9 mouse cellular contexts compared by ENCODE assay signal in the genomic region with DNA sequence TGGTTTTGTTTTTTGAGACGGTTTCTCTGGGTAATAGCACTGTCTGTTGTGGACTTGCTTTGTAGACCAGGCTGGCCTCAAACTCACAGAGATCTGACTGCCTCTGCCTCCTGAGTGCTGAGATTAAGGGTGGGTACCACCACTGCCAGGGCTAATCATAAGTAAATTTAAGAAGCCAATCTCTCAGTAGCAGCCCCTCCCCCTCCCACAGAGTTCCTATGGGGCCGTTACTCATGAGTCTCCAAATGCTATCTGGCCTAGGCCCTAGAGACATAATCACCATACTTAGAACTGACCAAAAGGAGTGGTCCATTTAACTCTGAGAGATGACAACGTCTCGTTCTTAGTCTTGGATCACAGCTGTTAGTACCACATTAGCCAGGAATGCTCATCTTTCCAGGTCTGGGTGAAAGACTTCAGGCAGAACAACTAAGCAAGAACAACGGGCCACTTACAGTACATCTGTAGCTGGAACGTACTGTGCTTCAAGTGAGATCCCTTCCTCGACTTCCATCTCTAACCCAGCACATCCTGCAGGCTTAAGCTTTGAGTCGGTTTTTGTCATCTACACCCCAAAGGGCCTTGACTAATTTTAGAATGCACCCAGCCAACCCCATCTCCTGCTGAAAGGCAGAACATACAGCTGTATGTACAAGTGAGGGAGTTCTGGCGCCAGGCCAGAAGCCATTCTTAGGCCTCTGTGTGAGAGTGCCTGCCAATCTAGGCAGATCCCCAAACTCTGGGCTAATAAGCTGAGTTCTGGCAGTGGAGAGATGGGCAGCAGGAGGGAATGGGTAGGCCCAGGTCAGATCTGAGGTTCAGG.
A peak's percentile ranks its signal among the peaks of the same experiment; 100 is the strongest.
DNase-seq lines count a peak whose midpoint lies in the region; ATAC-seq and TF ChIP-seq lines count a peak whose summit lies in the region.
"Had no signal": no experiment of that assay in that cellular context is flagged by ENCODE, and none has a peak within 500 bp of the region (broad histone marks: within the 10 kb centered on the region; RNA-seq: fewer than 3 reads in every experiment).

No protein-coding gene starts in this region.

- no peak overlapping the region for H3K4me2 ChIP-seq in forebrain, embryonic 11.5 days (ENCODE audit: low read depth, low read length, severe bottlenecking)
- no peak overlapping the region for H3K4me2 ChIP-seq in neural tube, embryonic 14.5 days (ENCODE audit: low read depth, low read length)

- ATAC-seq in forebrain, embryonic 11.5 days (replicated peaks; ENCODE audit: low FRiP score) = 0 out of 2 replicates have a peak, but pooled peaks have one; percentile 33
- ATAC-seq in neural tube, embryonic 14.5 days (ENCODE audit: low read depth) = peak; percentile 77; the same call in 1 of the 2 replicates
- ATAC-seq in inflammation-experienced regulatory T-cells, adult 6 months = no peak

- DNase-seq in forebrain, embryonic 11.5 days (ENCODE audit: low spot score) = no peak
- DNase-seq in forebrain, embryonic 10.5 days (ENCODE audit: extremely low spot score, low spot score) = no peak
- DNase-seq in neural tube, embryonic 10.5 days (ENCODE audit: extremely low spot score, low spot score) = no peak
- DNase-seq in frontal cortex, adult 2 months (ENCODE audit: extremely low spot score in 1 of 2, low spot score in 1 of 2) = peak; percentile 12 to 50
- peak; percentile 26 to 53 for DNase-seq in left cerebral cortex, postnatal 25 days (ENCODE audit: low spot score in 2 of 2)

- H3K27me3 ChIP-seq in forebrain, embryonic 11.5 days (ENCODE audit: control insufficient read depth, insufficient read depth, low read length) = no peaks in the 10 kb centered on the region
- no peaks in the 10 kb centered on the region for H3K27me3 ChIP-seq in forebrain, embryonic 10.5 days (ENCODE audit: poor library complexity, severe bottlenecking)
- no peaks in the 10 kb centered on the region for H3K27me3 ChIP-seq in neural tube, embryonic 14.5 days (ENCODE audit: control insufficient read depth, insufficient read depth, low read length)
- H3K27me3 ChIP-seq in small intestine, adult 2 months (ENCODE audit: control insufficient read depth, insufficient read depth, low read length) = no peaks in the 10 kb centered on the region

- TF ChIP-seq CTCF in small intestine, adult 2 months (IDR thresholded peaks at IDR 0.05; ENCODE audit: extremely low read depth, insufficient read length, insufficient replicate concordance, low read depth, low read length) = no peak

- no peak overlapping the region for H3K27ac ChIP-seq in forebrain, embryonic 11.5 days (ENCODE audit: low read depth, low read length)
- H3K27ac ChIP-seq in forebrain, embryonic 10.5 days = no peak overlapping the region
- H3K27ac ChIP-seq in neural tube, embryonic 14.5 days (ENCODE audit: low read depth, low read length) = no peak overlapping the region
- 0 out of 2 replicates have a peak overlapping the region, but pooled peaks have one; percentile 7 for H3K27ac ChIP-seq in small intestine, adult 2 months (ENCODE audit: insufficient read depth, low read depth, low read length)
- H3K27ac ChIP-seq: liver, embryonic 14.5 days had no signal

- intact Hi-C loops in left cerebral cortex, postnatal 25 days (cut with DNase I) = loop anchor here (5.0 kb wide), 1 partner anchor 149 kb away; a partner anchor contains a TSS

- no peak overlapping the region for H3K9ac ChIP-seq in forebrain, embryonic 11.5 days (ENCODE audit: low read length)
- H3K9ac ChIP-seq in neural tube, embryonic 14.5 days (replicated peaks; ENCODE audit: low read depth, low read length) = no peak overlapping the region
- H3K9ac ChIP-seq: liver, embryonic 14.5 days had no signal

- H3K4me3 ChIP-seq in forebrain, embryonic 11.5 days (ENCODE audit: low read depth, low read length) = no peak overlapping the region
- no peak overlapping the region for H3K4me3 ChIP-seq in forebrain, embryonic 10.5 days
- no peak overlapping the region for H3K4me3 ChIP-seq in neural tube, embryonic 14.5 days (ENCODE audit: low read depth, low read length)
- no peak overlapping the region for H3K4me3 ChIP-seq in small intestine, adult 2 months (ENCODE audit: low read depth, low read length)

- TF ChIP-seq POLR2A in small intestine, adult 2 months (IDR thresholded peaks at IDR 0.05; ENCODE audit: low read depth, low read length) = no peak

- H3K9me3 ChIP-seq in forebrain, embryonic 11.5 days (ENCODE audit: control insufficient read depth, low read length) = no peaks in the 10 kb centered on the region
- no peaks in the 10 kb centered on the region for H3K9me3 ChIP-seq in forebrain, embryonic 10.5 days
- no peaks in the 10 kb centered on the region for H3K9me3 ChIP-seq in neural tube, embryonic 14.5 days (ENCODE audit: control insufficient read depth, low read length)

- no peaks in the 10 kb centered on the region for H3K36me3 ChIP-seq in forebrain, embryonic 11.5 days (ENCODE audit: control insufficient read depth, insufficient read depth, low read length)
- no peaks in the 10 kb centered on the region for H3K36me3 ChIP-seq in forebrain, embryonic 10.5 days (replicated peaks)
- no peaks in the 10 kb centered on the region for H3K36me3 ChIP-seq in neural tube, embryonic 14.5 days (ENCODE audit: control insufficient read depth, insufficient read depth, low read length)
- no peaks in the 10 kb centered on the region for H3K36me3 ChIP-seq in small intestine, adult 2 months (ENCODE audit: control insufficient read depth, insufficient read depth, low read length)

- no peaks in the 10 kb centered on the region for H3K4me1 ChIP-seq in forebrain, embryonic 11.5 days (replicated peaks; ENCODE audit: control insufficient read depth, insufficient read depth, low read length)
- H3K4me1 ChIP-seq in forebrain, embryonic 10.5 days = peaks cover 19% of the 10 kb centered on the region
- no peaks in the 10 kb centered on the region for H3K4me1 ChIP-seq in neural tube, embryonic 14.5 days (ENCODE audit: control insufficient read depth, insufficient read depth, low read length)
- peaks cover 19% of the 10 kb centered on the region for H3K4me1 ChIP-seq in small intestine, adult 2 months (ENCODE audit: control insufficient read depth, insufficient read depth, insufficient read length, low read length)

- 88% methylated on average over 9 of the region's 9 CpGs for WGBS in forebrain, embryonic 11.5 days
- WGBS in forebrain, embryonic 10.5 days = 90% methylated on average over 9 of the region's 9 CpGs
- 73% methylated on average over 9 of the region's 9 CpGs for WGBS in neural tube, embryonic 14.5 days
- 68% methylated on average over 9 of the region's 9 CpGs for WGBS in small intestine, adult 2 months

Comparison
In these comparisons a context has a peak if more than half of its experiments do, and no peak if none do; other contexts are left out.
1. DNase-seq: peak in frontal cortex, adult 2 months (2 of 2) and left cerebral cortex, postnatal 25 days (2 of 2); none in forebrain, embryonic 11.5 days (single experiment), forebrain, embryonic 10.5 days (single experiment) and neural tube, embryonic 10.5 days (single experiment).